Mouse (Mus musculus): ENCODE data around the gene Rab31. TPM values are rescaled to one million over a fixed set of nuclear protein-coding genes. Genes with fewer than 3 reads are reported as not detected.

Gene Rab31
- polyA plus RNA-seq, 1 experiment: 48.9 TPM

GRCm38 (mm10) chr17:65718578-65718977, 54.0 kb downstream of the Rab31 start:
- WGBS: 67% methylated on average over 2 of the region's 2 CpGs
- DNase-seq: no peak
- no peaks in the 10 kb centered on the region for H3K4me1 ChIP-seq (ENCODE audit: control insufficient read depth, insufficient read depth, low read length)
- no peak overlapping the region for H3K4me3 ChIP-seq (replicated peaks; ENCODE audit: extremely low read depth, low read depth, low read length)
- no peak for TF ChIP-seq CTCF (IDR thresholded peaks at IDR 0.05; ENCODE audit: insufficient read depth, low read length)
- TF ChIP-seq POLR2A (IDR thresholded peaks at IDR 0.05; ENCODE audit: borderline replicate concordance, extremely low read depth, low read depth, low read length): no peak

DNA sequence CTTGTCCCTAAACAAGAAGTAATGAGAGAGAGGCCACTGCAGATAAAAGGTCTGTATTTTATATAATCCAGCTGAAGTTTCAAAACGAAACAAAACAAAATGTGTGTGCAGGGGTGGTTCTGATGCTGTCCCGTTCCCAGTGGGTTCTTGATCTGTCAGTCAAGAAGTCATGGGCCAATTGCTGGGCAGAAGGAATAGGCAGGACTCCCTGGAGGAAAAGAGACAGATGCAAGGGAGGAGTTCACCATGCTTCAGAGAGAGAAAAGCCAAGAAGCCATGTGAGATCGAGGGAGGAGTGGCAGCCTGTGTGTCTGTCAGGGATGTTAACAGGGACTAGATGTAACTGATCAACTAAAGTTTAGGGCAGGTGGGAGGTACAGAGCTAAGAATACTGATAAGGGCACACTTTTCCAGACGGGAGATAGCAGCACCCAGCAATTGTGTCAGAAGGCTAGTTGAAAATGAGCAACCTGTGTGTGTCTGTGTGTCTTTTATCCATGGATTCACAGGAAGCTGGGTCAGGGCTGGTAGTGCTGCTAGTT, 54.8 kb downstream of the Rab31 start:
- TF ChIP-seq CTCF (IDR thresholded peaks at IDR 0.05; ENCODE audit: insufficient read depth, low read length) (no peak), POLR2A (IDR thresholded peaks at IDR 0.05; ENCODE audit: borderline replicate concordance, extremely low read depth, low read depth, low read length) (no peak)
- 72% methylated on average over 4 of the region's 4 CpGs for WGBS

GRCm38 (mm10) chr17:65714060-65714459, 58.5 kb downstream of the Rab31 start:
- WGBS: 66% methylated on average over 8 of the region's 8 CpGs
- H3K4me1 ChIP-seq (ENCODE audit: control insufficient read depth, insufficient read depth, low read length): no peaks in the 10 kb centered on the region
- DNase-seq: no peak
- H3K4me3 ChIP-seq (replicated peaks; ENCODE audit: extremely low read depth, low read depth, low read length): no peak overlapping the region
- TF ChIP-seq CTCF (IDR thresholded peaks at IDR 0.05; ENCODE audit: insufficient read depth, low read length) (no peak), POLR2A (IDR thresholded peaks at IDR 0.05; ENCODE audit: borderline replicate concordance, extremely low read depth, low read depth, low read length) (no peak)

More for the DNA sequence above, 54.8 kb downstream of the Rab31 start:
- Histone ChIP-seq H3K4me1 (ENCODE audit: control insufficient read depth, insufficient read depth, low read length) (no peaks in the 10 kb centered on the region), H3K4me3 (replicated peaks; ENCODE audit: extremely low read depth, low read depth, low read length) (no peak overlapping the region)
- DNase-seq: no peak

GRCm38 (mm10) chr17:65712861-65713535, 59.6 kb downstream of the Rab31 start:
- DNase-seq: no peak
- no peak for TF ChIP-seq CTCF (IDR thresholded peaks at IDR 0.05; ENCODE audit: insufficient read depth, low read length)
- TF ChIP-seq POLR2A (IDR thresholded peaks at IDR 0.05; ENCODE audit: borderline replicate concordance, extremely low read depth, low read depth, low read length): no peak
- 88% methylated on average over 13 of the region's 13 CpGs for WGBS
- Histone ChIP-seq H3K4me1 (ENCODE audit: control insufficient read depth, insufficient read depth, low read length) (no peaks in the 10 kb centered on the region), H3K4me3 (replicated peaks; ENCODE audit: extremely low read depth, low read depth, low read length) (no peak overlapping the region)

GRCm38 (mm10) chr17:65711779-65712178, 60.8 kb downstream of the Rab31 start:
- WGBS: 95% methylated on average over 5 of the region's 5 CpGs

DNA sequence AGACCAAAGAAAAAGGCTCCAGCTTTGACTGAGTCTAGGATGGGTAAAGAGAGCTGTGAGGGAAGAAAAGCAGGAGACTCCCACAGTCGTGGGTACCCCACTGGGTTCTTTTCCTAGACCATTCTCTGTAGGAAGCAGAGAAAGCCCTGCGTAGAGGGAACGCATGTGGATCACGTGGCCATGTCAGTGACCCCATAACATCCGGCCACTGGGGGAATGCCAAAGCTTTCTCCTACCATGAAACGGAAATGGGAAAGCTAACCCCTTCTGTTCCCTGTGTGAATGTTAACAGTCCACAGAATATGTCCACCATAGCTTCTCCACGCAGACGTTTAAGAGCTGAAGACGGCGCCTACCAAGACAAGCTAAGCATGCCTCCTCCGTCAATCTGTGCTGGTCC, 62.0 kb downstream of the Rab31 start:
- WGBS: 83% methylated on average over 11 of the region's 11 CpGs
- DNase-seq: no peak

More at GRCm38 (mm10) chr17:65711779-65712178, 60.8 kb downstream of the Rab31 start:
- no peak for DNase-seq
- no peak for TF ChIP-seq POLR2A (IDR thresholded peaks at IDR 0.05; ENCODE audit: borderline replicate concordance, extremely low read depth, low read depth, low read length)
- no peak for TF ChIP-seq CTCF (IDR thresholded peaks at IDR 0.05; ENCODE audit: insufficient read depth, low read length)
- Histone ChIP-seq H3K4me3 (replicated peaks; ENCODE audit: extremely low read depth, low read depth, low read length) (no peak overlapping the region), H3K4me1 (ENCODE audit: control insufficient read depth, insufficient read depth, low read length) (no peaks in the 10 kb centered on the region)

DNA sequence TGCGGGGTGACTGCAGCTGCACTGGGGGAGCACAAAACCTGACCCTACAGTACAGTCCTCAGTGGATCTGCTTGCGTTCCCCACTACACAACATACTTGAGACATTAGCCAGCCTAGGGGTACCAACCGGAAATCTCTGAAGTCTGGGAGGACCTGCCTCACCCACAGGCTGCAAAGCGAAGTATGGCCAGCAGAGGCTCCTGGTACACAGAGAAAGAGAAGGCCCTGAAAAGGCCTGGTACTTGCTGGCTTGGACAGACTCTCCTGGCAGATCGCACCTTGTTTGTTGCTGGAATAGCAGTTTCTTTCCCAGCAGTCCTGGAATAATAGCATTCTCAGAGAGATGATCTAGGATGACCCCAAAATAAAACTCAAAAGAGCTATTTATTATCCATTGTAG, 66.3 kb downstream of the Rab31 start:
- DNase-seq: peak; percentile 62
- H3K4me1 ChIP-seq (ENCODE audit: control insufficient read depth, insufficient read depth, low read length): 0 out of 2 replicates have a peak, but pooled peaks cover 3% of the 10 kb centered on the region
- 58% methylated on average over 5 of the region's 5 CpGs for WGBS
- TF ChIP-seq POLR2A (IDR thresholded peaks at IDR 0.05; ENCODE audit: borderline replicate concordance, extremely low read depth, low read depth, low read length) (no peak), CTCF (IDR thresholded peaks at IDR 0.05; ENCODE audit: insufficient read depth, low read length) (peak; percentile 74)
- no peak overlapping the region for H3K4me3 ChIP-seq (replicated peaks; ENCODE audit: extremely low read depth, low read depth, low read length)

More for the DNA sequence above, 62.0 kb downstream of the Rab31 start:
- Histone ChIP-seq H3K4me3 (replicated peaks; ENCODE audit: extremely low read depth, low read depth, low read length) (no peak overlapping the region), H3K4me1 (ENCODE audit: control insufficient read depth, insufficient read depth, low read length) (0 out of 2 replicates have a peak, but pooled peaks cover 3% of the 10 kb centered on the region)
- TF ChIP-seq CTCF (IDR thresholded peaks at IDR 0.05; ENCODE audit: insufficient read depth, low read length) (no peak), POLR2A (IDR thresholded peaks at IDR 0.05; ENCODE audit: borderline replicate concordance, extremely low read depth, low read depth, low read length) (no peak)

GRCm38 (mm10) chr17:65703527-65704391, 68.8 kb downstream of the Rab31 start:
- DNase-seq: no peak
- 68% methylated on average over 13 of the region's 13 CpGs for WGBS
- Histone ChIP-seq H3K4me1 (ENCODE audit: control insufficient read depth, insufficient read depth, low read length) (0 out of 2 replicates have a peak, but pooled peaks cover 3% of the 10 kb centered on the region), H3K4me3 (replicated peaks; ENCODE audit: extremely low read depth, low read depth, low read length) (no peak overlapping the region)
- TF ChIP-seq POLR2A (IDR thresholded peaks at IDR 0.05; ENCODE audit: borderline replicate concordance, extremely low read depth, low read depth, low read length) (no peak), CTCF (IDR thresholded peaks at IDR 0.05; ENCODE audit: insufficient read depth, low read length) (no peak)

DNA sequence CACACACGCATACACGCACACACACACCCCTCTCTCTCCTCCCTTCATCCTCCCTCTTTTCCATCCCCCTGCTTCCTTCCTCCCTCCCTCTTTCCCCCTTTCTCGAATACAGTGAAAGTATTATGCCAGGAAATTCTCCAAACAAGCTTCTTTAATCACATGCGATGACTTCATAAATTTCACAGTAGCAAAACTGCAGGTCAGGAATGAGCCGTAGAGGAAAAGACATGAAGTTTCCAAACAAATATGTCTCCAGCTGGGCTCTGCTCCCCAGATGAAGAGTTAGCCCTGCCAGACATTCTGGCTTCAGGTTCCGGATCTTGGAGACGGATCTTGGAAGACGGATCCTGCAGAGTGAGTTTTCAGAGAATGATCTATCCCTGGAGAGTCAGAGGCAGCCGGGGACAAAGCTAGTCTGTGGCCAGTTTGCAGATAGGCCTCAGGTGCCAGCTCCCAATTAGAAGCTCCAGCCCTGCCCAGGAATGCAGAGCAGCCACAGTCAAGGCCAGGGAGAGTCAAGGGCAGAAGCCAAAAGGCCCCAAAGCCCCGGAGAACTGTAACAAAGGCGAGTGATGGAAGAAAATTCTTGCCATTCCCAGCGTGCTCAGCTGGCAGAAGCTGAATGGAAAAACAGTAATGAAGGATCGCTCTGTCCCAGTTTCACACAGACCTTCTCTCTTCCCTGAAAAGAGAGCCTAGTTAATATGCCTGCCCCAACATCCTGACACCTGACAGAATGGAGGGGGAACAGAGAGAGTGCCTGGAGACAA, 70.6 kb downstream of the Rab31 start:
- 0 out of 2 replicates have a peak, but pooled peaks cover 3% of the 10 kb centered on the region for H3K4me1 ChIP-seq (ENCODE audit: control insufficient read depth, insufficient read depth, low read length)
- peak; percentile 51 for DNase-seq
- 39% methylated on average over 13 of the region's 13 CpGs for WGBS
- TF ChIP-seq CTCF (IDR thresholded peaks at IDR 0.05; ENCODE audit: insufficient read depth, low read length) (no peak), POLR2A (IDR thresholded peaks at IDR 0.05; ENCODE audit: borderline replicate concordance, extremely low read depth, low read depth, low read length) (no peak)
- no peak overlapping the region for H3K4me3 ChIP-seq (replicated peaks; ENCODE audit: extremely low read depth, low read depth, low read length)

Measured in lung, adult 2 months (tissue).